Mouse (Mus musculus) thymus, postnatal 10 days (tissue): ENCODE measurements at regions not wholly inside any gene's neighbourhood (a gene's known extent, or its start where the extent isn't known, plus 50 kb on each side); places are given as distances from the start of the nearest gene placed in this dataset.

ENCODE experiments used
- DNase-seq, 2 experiments: peaks; one replicate each; pipeline ENCODE4 v3.0.0; 2021; ENCODE audit warnings: low spot score in 2 of 2

DNA sequence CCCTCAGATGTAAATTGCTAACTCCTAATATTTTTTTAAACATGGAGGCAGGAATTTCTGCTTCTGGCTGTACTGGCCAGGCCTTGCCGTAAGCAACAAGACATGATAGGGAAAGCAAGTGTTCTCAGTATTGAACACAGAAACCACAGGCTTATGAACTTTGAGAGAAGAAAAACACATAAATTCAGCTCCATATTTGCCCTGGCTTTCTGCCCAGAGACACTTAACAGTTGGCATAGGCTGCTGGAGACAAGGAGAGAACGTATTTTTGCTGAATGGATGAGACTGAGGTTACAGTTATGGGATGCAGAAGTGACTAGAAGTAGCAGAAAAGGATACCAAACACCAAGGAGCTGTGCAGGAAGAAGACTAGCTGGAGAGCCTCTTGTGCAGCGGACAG lies 258.7 kb upstream of the Rbms1 start:
- DNase-seq = no peak

DNA sequence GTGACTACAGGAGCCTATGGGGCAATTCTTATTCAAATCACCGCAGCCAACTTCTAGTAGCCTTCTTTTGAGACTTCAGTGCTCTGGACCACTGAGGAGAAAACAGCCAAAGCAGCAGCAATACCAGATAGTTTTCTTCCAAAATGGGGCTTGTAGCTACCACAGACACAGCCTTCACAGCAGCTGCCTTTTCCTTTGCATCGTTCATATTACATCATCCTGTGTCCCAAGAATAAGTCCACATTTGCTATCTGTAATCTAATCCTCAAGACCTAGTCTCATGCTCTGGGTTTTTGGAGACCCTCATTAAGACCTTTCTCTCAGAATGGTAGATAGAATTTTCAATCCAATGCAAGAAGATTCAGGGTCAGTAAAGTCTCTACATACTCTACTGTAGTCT lies 258.2 kb upstream of the Rbms1 start:
- DNase-seq = no peak

DNA sequence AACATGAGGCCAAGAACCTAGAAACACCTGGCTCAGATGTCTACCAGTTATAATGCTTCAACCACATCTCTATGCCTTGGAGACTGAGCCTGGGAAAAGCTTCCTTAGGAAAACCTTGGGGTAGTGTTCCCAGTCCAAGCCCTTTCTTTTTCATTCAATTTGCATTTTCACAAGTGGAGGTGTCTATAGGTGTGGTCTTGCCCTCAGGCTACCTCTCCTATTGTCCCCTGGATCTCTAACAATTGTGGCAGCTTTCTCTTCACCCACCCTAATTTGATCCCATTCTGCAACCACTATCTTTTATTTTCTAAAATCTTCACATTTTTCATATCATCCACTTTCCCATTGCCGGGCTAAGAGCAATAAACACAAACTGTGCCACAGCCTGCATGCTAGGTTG lies 251.0 kb upstream of the Rbms1 start:
- DNase-seq = no peak

DNA sequence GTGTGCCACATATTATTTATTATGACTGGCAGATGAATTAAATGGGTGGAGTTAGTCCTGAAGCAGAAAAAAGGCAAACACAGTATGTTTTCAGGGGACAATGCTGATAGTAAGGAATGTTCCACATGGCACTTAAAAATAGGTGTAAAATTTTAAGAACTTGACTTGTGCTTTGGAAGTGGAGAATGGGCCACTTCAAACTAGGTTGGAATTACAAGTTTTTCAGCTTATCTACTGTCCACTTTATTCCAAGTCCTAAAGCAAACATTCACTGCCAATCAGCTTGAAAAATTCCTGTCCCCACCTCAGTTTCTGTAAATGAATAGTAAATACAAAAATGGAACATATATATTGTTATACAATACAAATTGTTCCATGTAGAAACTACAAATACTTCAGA lies 238.4 kb upstream of the Rbms1 start:
- DNase-seq = no peak

DNA sequence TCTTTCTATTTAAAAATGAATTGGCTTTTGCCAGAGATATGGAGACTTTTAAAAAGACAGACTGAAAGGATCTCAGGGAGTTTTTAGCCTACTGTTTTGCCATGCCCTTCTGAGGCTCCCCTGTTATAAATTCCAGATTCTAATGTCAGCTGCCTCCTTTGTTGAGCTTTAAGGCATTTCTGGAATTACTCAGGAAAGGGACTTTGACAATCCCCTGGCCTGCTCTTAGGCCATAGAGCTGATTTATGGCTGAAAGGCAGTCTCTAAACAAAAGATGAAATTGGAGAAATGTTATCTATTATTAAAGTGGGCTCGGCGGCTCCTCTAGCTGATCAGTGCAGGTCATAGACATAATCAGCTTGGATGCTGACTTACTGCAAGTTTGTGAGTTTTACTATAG lies 231.0 kb upstream of the Rbms1 start:
- no peak for DNase-seq

DNA sequence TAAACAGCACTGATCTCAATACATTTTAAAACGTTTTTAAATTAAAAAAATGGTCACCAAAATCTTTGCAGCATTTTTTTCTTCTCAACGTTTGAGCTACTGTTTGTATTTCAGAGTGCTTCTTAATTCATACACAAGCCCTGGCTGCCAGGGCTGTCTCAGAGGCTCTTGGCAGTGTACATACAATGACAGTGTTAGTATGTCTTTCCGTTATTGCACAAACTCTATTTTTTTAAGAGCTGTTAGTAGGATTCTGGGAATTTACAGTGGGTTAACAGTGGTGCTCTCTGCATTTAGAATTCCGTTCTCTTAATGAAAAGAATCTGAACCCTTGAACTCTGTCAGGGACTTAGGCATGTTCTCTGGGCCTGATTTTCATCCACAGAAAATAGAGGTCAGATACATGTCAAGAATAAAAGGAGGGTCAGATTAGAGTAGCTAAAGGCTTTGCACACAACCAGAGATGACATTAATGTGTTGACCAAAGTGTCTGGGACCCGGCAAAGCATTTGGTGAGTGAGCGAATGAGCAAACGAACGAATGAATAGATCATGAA lies 219.5 kb upstream of the Rbms1 start:
- DNase-seq = no peak

DNA sequence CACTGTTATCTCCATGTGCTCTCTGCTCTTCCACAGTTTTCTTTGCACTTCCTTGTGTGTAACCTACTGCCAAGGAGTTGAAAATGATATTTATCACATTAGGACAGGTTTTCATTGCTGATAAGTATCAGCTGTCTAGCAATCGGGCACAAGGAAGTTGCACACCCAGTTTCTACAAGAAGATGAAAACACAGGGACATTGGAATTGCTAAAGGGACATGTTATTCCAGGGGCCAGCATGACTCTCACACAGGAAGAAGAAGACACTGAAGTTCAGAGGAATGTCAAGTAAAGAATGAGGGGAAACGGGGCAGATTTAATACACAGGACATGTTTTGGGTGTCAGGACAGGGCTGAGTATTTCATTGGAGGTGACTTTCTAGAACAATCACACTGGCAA lies 214.8 kb upstream of the Rbms1 start:
- no peak for DNase-seq

DNA sequence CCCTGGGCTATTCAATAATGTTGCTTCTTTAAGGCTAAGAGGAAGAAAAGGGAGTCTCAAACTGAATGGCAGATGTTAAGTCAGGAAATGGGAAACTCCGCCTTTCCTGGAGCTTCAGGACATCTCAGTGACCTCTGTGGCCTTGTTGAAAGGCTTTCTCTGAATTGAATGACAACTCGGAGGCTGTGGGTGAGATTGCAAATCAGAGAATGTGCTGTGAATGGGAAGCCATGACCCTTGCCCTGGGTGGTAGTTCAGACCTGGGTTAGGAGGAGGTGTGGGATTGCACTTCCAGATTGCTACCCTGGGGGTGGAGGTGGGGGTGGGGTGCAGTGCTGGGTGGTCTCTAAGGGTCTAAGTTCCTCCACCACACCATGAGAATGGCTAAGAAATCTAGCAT lies 213.8 kb upstream of the Rbms1 start:
- no peak for DNase-seq

DNA sequence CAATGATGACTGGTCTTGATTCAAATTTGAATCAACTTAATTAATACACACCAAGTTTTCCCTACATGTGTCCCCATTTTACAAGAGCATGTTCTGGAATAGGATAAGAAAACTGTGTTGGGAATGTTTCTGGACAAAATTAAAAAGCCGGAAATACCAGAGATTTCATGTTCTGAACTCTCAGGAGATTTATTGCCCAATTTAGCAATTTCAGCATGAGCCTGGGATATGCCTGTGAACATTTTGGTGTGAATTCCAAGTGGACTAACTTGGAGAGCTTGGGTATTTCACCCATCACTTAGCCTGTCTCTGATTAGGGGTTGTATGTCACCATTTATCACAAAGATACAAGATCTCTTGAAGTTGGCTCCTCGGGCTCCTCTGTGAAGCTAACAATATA lies 210.6 kb upstream of the Rbms1 start:
- no peak for DNase-seq

DNA sequence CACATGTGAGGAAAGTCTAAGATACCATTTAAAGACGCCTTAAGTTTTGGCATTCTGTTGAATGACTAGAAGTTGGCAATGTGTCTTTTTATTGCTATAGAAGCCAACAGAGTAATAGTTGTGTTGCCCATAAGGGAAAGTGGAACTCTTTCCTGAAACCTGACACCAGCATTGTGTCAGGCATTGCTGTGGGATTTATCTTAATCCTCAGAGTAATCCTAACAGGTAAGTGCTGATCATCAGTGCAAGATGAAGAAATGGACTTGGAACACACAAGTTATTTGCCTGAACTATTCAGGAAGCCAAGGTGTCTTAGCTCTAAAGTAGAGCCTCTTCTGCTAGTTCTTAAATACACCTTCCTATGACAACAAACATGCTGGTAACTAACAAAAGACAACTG lies 198.3 kb upstream of the Rbms1 start:
- DNase-seq = no peak

DNA sequence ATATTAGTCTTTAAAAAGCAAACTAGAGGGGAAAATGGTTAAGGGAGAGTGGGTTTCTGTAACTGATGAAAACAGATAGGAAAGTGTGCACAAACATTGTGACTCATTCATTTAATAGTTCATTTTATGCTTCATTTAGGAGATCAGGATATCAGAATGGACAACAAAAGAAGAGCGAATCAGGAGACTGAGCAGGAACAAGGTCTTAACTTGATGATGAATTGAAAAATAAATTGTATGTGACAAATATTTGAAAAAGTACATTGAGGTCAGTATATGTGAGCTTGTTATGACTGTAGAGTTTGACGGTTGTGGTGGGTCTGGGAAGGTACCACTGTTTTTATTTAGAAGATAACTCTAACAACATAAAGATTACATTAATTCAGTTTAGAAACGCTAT lies 196.8 kb upstream of the Rbms1 start:
- DNase-seq = no peak

DNA sequence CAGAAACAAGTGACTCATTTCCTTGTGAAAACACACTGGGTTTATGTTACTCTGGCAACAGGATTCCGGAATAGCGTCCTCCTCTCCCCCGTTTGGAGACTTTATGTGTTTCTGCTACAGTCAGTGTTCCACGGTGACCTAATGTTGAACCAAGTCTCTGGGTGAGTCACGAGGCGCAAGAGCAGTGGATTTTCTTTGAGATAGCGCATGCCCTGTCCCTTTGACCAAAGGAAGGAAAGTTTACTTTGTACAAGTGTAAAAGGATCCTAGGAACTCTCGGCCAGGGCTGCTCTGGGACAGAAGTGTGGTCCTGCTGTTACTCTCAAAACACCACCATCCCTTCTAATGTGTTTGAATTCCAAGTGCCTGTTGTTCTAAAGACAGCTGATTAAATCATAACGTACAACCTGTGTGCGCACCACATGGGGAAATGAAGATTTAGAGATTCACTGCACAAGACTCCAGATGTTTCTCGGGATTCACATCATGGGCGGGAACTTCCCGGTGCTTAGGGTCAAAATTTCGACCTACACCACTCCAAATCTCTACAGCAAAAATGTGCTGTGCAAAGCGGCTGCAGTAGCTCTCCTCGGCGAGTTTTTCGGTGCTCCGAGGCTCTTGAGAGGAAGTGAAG lies 176.1 kb upstream of the Rbms1 start:
- DNase-seq = no peak

DNA sequence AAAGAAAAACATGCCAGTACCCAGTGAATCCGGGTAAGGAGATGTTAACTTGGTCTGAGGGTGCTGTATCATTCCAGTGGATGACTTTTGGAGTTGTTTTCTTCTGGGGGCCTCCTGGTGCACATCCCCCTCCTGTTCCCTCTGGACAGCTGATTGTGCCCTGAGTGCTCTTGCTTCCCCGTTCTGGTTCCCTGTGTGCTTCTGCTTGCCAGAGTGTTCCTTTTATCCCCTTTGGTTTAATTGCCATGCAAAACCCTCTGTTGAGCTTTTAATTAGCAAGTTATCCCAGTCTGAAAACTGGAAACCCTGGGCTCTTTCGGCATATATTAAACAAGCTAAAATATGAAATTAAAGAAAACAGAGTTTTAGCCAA lies 175.6 kb upstream of the Rbms1 start:
- no peak for DNase-seq

DNA sequence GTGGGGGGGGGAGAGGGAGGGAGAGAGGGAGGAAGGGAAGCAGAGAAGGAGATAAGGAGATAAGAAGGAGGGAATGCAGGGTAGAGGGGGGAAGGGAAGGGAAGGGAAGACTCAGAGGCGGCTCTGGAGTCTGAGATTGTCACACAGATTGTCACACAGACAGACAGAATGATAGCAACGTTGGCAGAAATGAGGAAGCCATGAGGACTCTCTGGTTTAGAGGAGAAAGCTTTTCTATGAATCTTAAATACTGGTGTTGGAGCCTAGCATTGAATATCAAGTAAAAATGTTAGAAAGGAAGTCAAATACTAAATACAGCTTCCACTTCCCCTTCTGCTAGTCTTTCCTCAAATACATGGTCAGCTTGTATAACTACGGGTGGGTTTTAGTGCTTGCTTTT lies 174.4 kb upstream of the Rbms1 start:
- DNase-seq = no peak

DNA sequence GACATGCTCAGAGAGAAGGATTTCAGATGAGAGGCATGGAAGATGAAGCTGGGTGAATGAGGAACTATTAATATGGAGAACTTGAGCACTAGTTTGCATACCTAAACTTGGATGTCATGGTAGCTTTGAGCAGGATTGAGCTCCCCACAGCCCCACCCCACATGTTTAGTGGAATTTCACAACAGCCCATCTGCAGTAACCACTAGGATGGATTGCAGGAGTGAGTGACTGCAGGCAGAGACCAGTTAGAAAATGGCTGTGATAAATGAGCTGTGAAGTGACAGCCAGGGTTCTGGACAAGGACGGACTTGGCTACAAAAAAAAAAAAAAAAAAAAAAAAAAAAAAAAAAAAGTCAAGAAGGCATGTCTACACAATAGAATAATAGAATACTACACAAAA lies 173.9 kb upstream of the Rbms1 start:
- no peak for DNase-seq

DNA sequence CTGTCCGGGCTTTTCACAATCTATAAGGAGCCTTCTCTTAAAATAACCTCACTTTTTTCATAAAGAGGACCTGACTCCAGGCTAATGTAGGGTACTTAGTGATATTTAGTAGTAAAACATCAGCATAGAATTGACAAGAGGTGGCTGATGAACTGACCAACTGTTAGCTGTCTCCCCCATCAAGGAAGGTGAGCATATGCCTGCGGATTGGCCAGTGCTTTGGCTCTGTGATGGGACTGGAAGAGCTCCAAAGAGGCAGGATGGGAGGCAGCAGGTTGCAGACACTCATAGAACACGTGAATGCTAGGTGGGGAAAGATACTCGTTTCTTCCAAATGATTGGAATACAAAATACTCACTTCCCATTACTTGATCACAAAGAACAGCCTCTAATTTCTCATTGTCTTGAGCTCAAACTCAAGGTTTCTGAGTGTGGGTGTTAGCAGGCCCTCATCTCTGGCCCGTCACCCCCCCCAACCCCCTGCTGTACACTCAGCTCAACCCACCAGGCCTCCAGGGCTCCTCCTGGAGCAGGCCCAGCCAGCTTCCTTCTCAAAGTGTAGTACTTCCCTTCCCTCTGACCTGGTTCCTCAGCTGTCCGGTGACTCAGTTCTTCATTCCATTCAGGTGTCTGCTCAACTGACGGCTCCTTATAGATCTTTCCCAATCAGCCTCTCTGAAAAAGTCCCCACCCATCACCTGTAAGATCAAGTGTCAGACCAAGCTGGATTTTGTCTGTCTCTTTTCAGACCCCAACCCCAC lies 160.2 kb upstream of the Rbms1 start:
- no peak for DNase-seq

DNA sequence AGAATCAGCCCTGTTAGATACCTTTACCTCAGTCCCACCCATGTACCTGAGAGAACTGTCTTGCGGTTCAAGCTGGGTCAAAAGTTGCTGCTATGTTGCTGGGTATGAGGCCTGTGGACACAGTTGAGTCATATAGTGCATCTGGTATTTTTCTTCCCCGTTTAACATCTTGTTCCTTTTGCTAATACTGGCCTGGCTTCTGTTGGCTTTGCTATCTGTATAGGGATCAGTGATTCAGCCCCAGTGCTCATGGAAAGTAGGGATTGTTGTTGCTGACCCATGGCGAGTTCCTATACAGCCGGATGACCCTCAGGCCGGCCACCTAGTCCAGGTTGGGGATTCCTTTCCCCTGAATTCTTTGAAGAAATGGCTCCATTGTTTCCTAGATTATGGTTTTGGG lies 158.3 kb upstream of the Rbms1 start:
- no peak for DNase-seq

DNA sequence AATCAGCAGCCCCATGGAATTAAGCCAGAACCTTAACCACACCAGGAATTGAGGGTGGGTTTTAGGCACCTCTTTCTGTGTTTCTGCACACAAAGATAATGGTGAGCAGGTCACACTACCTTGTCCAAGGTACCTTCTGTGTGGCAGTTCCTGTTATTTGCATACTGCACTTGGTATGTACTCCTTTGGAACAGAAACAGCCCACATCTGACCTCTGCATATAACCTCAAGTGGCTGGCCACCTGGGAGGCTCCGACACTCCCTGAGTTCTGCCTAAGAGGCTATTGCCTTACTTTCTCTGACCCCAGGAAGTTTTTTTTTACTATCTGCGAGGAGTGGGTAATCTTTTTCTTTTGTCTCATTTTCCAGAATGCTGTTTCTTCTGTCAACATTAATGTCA lies 151.6 kb upstream of the Rbms1 start:
- no peak for DNase-seq

DNA sequence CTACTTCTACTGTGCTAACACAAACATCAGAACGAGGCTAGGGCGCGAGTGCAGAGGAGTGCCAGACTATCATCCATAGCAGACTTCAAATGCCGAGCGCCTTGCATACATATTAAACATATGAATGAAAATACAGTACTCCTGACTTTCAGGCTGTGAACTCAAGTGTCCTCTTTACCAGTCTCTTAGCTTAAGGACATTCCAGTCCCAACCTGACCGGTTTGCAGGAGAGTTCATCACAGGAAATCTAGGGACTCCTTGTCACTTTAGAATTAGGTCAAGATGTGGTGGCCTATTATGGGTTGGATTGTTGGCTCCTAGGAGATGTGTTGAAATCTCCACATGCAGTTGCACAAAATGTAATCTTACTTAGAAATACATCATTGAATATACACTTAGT lies 150.9 kb upstream of the Rbms1 start:
- no peak for DNase-seq

DNA sequence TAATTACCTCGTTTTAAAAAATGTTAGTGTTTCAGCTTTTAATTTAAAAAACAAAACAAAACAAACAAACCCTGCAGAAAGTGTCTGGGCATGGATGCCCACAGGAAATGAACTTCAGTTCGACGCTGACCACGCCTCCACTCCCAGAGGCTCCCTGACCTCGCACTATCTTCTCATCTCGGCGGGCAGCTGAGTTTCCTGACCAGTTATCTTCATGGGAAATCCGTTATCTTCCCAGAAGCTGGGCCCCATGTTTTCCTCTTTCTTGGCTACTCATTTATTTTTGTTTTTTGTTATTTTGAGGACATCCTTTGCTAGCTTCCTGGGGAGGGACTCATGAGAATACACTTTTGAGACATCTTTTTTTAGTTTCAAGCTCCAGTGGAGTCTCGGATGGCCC lies 147.6 kb upstream of the Rbms1 start:
- DNase-seq = no peak

DNA sequence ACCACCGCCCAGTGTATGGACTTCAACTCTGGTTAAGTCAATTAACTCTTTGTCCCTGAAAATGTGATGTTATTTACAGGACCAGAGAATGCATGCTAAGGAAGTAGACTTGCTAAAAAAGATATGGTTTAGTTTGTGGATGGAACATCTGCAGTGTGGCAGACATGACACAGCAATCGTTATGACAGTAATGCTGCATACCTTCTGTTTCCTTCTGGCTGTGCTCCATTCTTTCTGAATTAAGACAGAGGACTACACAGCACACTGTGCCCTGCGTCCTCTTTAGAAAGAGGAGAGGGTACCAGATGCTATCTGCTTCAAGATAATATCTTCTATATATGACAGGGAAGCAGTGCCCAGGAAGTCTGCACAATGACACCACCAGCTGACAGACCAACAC lies 146.6 kb upstream of the Rbms1 start:
- DNase-seq = no peak

DNA sequence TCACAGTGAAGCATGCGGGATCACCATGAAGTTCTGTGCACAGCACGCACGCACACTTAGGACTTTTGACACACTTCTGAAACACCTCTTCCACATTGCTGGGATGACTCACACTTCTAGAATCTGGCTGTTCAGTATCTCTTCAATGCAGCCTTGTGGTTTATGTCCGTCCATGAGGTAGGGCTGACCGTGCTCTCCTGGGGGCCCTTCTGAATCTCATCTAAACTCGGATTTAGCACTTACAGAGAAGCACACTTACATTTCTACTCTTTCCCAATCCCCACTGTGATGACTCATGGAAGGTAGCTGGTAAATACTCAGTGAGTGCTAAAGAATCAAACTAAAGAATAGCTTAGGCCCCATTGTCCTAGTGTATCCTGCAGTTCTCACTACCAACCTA lies 142.2 kb upstream of the Rbms1 start:
- no peak for DNase-seq

DNA sequence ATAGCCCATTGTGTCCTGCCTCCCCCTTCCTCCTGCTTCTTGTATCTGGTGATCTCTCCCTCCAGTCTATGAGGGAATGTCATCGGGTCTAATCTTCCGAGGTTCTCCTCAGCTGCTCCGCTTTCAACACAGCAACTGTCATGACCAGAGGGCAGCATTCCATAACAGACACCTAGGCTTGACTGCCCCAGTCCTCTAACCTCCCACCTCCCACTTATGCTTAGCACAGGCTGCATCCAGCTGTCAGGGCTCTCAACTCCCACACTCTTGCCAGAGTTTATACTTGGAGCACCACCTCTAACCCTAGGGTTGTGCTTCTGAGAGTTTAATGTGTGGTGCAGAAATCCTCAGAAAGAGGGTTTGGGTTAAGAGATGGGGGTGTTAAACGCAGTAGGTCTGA lies 137.9 kb upstream of the Rbms1 start:
- no peak for DNase-seq

DNA sequence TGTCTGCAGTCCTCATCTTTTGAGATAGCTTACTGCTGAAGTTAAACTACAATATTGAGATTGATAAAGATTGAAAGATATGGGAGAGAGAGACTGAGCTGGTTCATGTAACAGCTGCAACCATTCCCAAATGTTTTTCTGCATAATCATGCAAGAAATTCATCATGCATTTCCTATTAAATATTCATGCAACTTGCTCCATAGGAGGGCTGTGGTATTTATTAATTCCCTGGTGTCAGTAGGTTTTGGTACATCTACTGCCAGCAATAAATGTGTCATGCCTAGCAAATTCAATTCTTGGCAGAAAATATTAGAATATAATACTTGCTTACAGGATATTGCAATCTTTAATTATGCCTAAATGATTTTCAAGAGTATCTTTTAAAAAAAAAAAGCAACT lies 125.5 kb upstream of the Rbms1 start:
- DNase-seq = no peak
